Mouse (Mus musculus): ENCODE measurements around the gene Kcnf1. TPM values are rescaled to one million over a fixed set of nuclear protein-coding genes. Genes with fewer than 3 reads are reported as not detected.
"Not testable (repeated sequence)": the region's sequence is repeated elsewhere in the genome, so short reads cannot be mapped to it uniquely, and the experiment has no call there.

Gene Kcnf1
- total RNA-seq, 2 experiments from 2014 or later = 4.2 to 15.5 TPM

GRCm38 (mm10) chr12:17148920-17149319 lies 27.8 kb downstream of the Kcnf1 start:
- Histone ChIP-seq H3K4me3 (no peak overlapping the region), H3K27ac (no peak overlapping the region)
- DNase-seq = no peak
- intact Hi-C loops (cut with DNase I) = no loop called here
- TF ChIP-seq CTCF (IDR thresholded peaks at IDR 0.05) = no peak

GRCm38 (mm10) chr12:17141791-17142190 lies 34.9 kb downstream of the Kcnf1 start:
- Histone ChIP-seq H3K27ac (no peak overlapping the region), H3K4me3 (no peak overlapping the region)
- no peak for DNase-seq
- no peak for TF ChIP-seq CTCF (IDR thresholded peaks at IDR 0.05)
- intact Hi-C loops (cut with DNase I) = no loop called here

GRCm38 (mm10) chr12:17140436-17140835 lies 36.3 kb downstream of the Kcnf1 start:
- no peak for TF ChIP-seq CTCF (IDR thresholded peaks at IDR 0.05)
- DNase-seq = no peak
- intact Hi-C loops (cut with DNase I) = no loop called here
- H3K4me3 ChIP-seq = no peak overlapping the region
- H3K27ac ChIP-seq = no peak overlapping the region

GRCm38 (mm10) chr12:17134546-17135096 lies 42.1 kb downstream of the Kcnf1 start:
- intact Hi-C loops (cut with DNase I) = no loop called here
- Histone ChIP-seq H3K4me3 (no peak overlapping the region), H3K27ac (no peak overlapping the region)
- no peak for DNase-seq
- TF ChIP-seq CTCF (IDR thresholded peaks at IDR 0.05) = no peak

- no peak overlapping the region for H3K27ac ChIP-seq
- no peak for TF ChIP-seq CTCF (IDR thresholded peaks at IDR 0.05)
- intact Hi-C loops (cut with DNase I) = no loop called here
- H3K4me3 ChIP-seq = no peak overlapping the region
- DNase-seq = no peak
Measured at GRCm38 (mm10) chr12:17132243-17132642, 44.4 kb downstream of the Kcnf1 start.

GRCm38 (mm10) chr12:17131563-17131962 lies 45.1 kb downstream of the Kcnf1 start:
- DNase-seq = no peak
- intact Hi-C loops (cut with DNase I) = no loop called here
- TF ChIP-seq CTCF (IDR thresholded peaks at IDR 0.05) = no peak
- Histone ChIP-seq H3K4me3 (no peak overlapping the region), H3K27ac (no peak overlapping the region)

GRCm38 (mm10) chr12:17122881-17123280 lies 53.8 kb downstream of the Kcnf1 start:
- H3K27ac ChIP-seq; H3K4me3 ChIP-seq; DNase-seq; intact Hi-C loops (cut with DNase I): not testable (repeated sequence)

Other genes with a start within 250 kb of the Kcnf1 start
- gene Pqlc3, start 176.5 kb downstream of the Kcnf1 start, total RNA-seq (2021) = 1 to 10 TPM; 1.1 to 1.6 TPM
- gene 2410004P03Rik, start 165.2 kb downstream of the Kcnf1 start, total RNA-seq (2021) = not detected
- gene Pdia6, start 89.7 kb upstream of the Kcnf1 start, total RNA-seq (2021) = 10 to 100 TPM; 40.1 to 49.5 TPM
- not detected for gene Atp6v1c2, start 152.5 kb upstream of the Kcnf1 start, total RNA-seq (2021)
- gene Nol10, start 171.6 kb upstream of the Kcnf1 start, total RNA-seq (2021) = 1 to 10 TPM; 8.8 to 9.2 TPM